Mouse (Mus musculus) bone marrow, adult 2 months (tissue): Measurements from ENCODE around the gene Fbxl15.

ENCODE experiments used
- CTCF ChIP-seq: fragments of 200-500 bp; IDR thresholded peaks from 2 replicates; pipeline ENCODE4 v1.5.1; 2011; ENCODE audit warnings: low read length, control low read depth; ENCODE audit not compliant: control insufficient read depth, insufficient read depth
- POLR2A ChIP-seq: fragments of 200-500 bp; IDR thresholded peaks from 2 replicates; pipeline ENCODE4 v1.6.1; 2011; ENCODE audit warnings: low read depth, mild to moderate bottlenecking, control low read depth, low read length, borderline replicate concordance; ENCODE audit not compliant: control insufficient read depth

DNA sequence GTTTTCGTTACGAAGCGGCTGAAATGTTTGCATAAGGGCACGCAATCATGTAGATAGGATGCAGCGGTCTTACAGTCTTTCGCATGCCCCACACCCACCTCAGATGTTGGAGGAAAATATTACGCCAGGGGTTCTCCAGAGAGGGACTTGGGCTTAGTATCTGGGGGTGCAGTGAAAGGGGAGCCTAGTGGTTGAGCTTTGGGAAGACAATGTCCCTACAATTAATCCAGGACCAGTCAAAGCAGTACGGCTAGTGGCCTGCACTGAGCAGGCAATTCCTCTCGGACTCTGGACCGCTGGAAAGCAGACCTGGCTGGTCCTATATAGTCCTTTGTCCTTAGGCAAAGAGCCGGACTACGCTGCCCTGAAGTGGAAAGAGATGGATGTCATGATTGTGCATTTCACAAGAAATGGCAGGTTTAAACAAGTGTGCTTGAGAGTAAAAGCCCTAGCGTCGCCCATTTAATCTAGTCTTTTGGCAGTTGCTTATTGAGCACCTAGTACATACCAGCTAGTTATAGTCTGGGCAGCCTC lies 386 bp upstream of the Fbxl15 start:
- no peak for TF ChIP-seq CTCF
- TF ChIP-seq POLR2A, result no peak
